Mouse (Mus musculus): ENCODE results near the gene Ten1. TPM values are rescaled to one million over a fixed set of nuclear protein-coding genes. Genes with fewer than 3 reads are reported as not detected.
A peak's percentile ranks its signal among the peaks of the same experiment; 100 is the strongest.

The Ten1 gene
- polyA plus RNA-seq, 1 experiment from 2014 or later: 79.0 TPM

GRCm38 (mm10) chr11:116219885-116220284, 21.2 kb downstream of the Ten1 start:
- peak; percentile 87 for TF ChIP-seq CTCF (IDR thresholded peaks at IDR 0.05)
- no peak for TF ChIP-seq EP300 (IDR thresholded peaks at IDR 0.05)
- no peak overlapping the region for H3K4me3 ChIP-seq (ENCODE audit: low read depth, low read length)
- no peak overlapping the region for H3K4me2 ChIP-seq (replicated peaks; ENCODE audit: low read depth, low read length)
- H3K9ac ChIP-seq (replicated peaks; ENCODE audit: low read depth): no peak overlapping the region
- no peaks in the 10 kb centered on the region for H3K36me3 ChIP-seq (ENCODE audit: insufficient read depth, low read length)
- H3K4me1 ChIP-seq (ENCODE audit: insufficient read depth, low read depth, low read length): peaks cover 9% of the 10 kb centered on the region
- 14% methylated on average over 4 of the region's 4 CpGs for WGBS
- H3K27me3 ChIP-seq (replicated peaks; ENCODE audit: insufficient read depth, low read length): peaks cover 7% of the 10 kb centered on the region; the same call in 1 of the 2 replicates
- DNase-seq (ENCODE audit: low spot score) (peak; percentile 90), ATAC-seq (peak; percentile 26)
- H3K27ac ChIP-seq (ENCODE audit: low read length): peak overlapping the region; percentile 81
- H3K9me3 ChIP-seq (ENCODE audit: low read length): no peaks in the 10 kb centered on the region

- peaks cover 9% of the 10 kb centered on the region for H3K4me1 ChIP-seq (ENCODE audit: insufficient read depth, low read depth, low read length)
- no peak for ATAC-seq
- 26% methylated on average over 52 of the region's 53 CpGs for WGBS
- no peak for DNase-seq (ENCODE audit: low spot score)
- peak overlapping the region; percentile 56 for H3K4me2 ChIP-seq (replicated peaks; ENCODE audit: low read depth, low read length)
- peaks cover 7% of the 10 kb centered on the region; the same call in 1 of the 2 replicates for H3K27me3 ChIP-seq (replicated peaks; ENCODE audit: insufficient read depth, low read length)
- peak overlapping the region; percentile 28 for H3K4me3 ChIP-seq (ENCODE audit: low read depth, low read length)
- no peak for TF ChIP-seq EP300 (IDR thresholded peaks at IDR 0.05)
- peak; percentile 28; the same call in 1 of the 2 replicates for TF ChIP-seq CTCF (IDR thresholded peaks at IDR 0.05)
- H3K9ac ChIP-seq (replicated peaks; ENCODE audit: low read depth): 0 out of 2 replicates have a peak overlapping the region, but pooled peaks have one; percentile 16
- H3K36me3 ChIP-seq (ENCODE audit: insufficient read depth, low read length): no peaks in the 10 kb centered on the region
- H3K9me3 ChIP-seq (ENCODE audit: low read length): no peaks in the 10 kb centered on the region
- H3K27ac ChIP-seq (ENCODE audit: low read length): no peak overlapping the region
These were observed 23.5 kb downstream of the Ten1 start for GRCm38 (mm10) chr11:116221931-116222739.

GRCm38 (mm10) chr11:116222740-116223059, 24.0 kb downstream of the Ten1 start:
- no peak overlapping the region for H3K9ac ChIP-seq (replicated peaks; ENCODE audit: low read depth)
- 21% methylated on average over 23 of the region's 23 CpGs for WGBS
- TF ChIP-seq EP300 (IDR thresholded peaks at IDR 0.05) (no peak), CTCF (IDR thresholded peaks at IDR 0.05) (no peak)
- no peak for DNase-seq (ENCODE audit: low spot score)
- ATAC-seq: no peak
- peaks cover 9% of the 10 kb centered on the region for H3K4me1 ChIP-seq (ENCODE audit: insufficient read depth, low read depth, low read length)
- H3K4me3 ChIP-seq (ENCODE audit: low read depth, low read length): peak overlapping the region; percentile 28
- H3K27me3 ChIP-seq (replicated peaks; ENCODE audit: insufficient read depth, low read length): peaks cover 7% of the 10 kb centered on the region; the same call in 1 of the 2 replicates
- peak overlapping the region; percentile 56 for H3K4me2 ChIP-seq (replicated peaks; ENCODE audit: low read depth, low read length)
- no peak overlapping the region for H3K27ac ChIP-seq (ENCODE audit: low read length)
- no peaks in the 10 kb centered on the region for H3K36me3 ChIP-seq (ENCODE audit: insufficient read depth, low read length)
- H3K9me3 ChIP-seq (ENCODE audit: low read length): no peaks in the 10 kb centered on the region

- peak; percentile 25; the same call in 1 of the 2 replicates for ATAC-seq
These were observed 27.8 kb downstream of the Ten1 start for GRCm38 (mm10) chr11:116226414-116226813.

GRCm38 (mm10) chr11:116228699-116229098, 30.0 kb downstream of the Ten1 start:
- Histone ChIP-seq H3K4me3 (ENCODE audit: low read depth, low read length) (no peak overlapping the region), H3K27ac (ENCODE audit: low read length) (no peak overlapping the region), H3K9me3 (ENCODE audit: low read length) (no peaks in the 10 kb centered on the region), H3K27me3 (replicated peaks; ENCODE audit: insufficient read depth, low read length) (no peaks in the 10 kb centered on the region), H3K9ac (replicated peaks; ENCODE audit: low read depth) (no peak overlapping the region), H3K36me3 (ENCODE audit: insufficient read depth, low read length) (no peaks in the 10 kb centered on the region), H3K4me2 (replicated peaks; ENCODE audit: low read depth, low read length) (no peak overlapping the region), H3K4me1 (ENCODE audit: insufficient read depth, low read depth, low read length) (no peaks in the 10 kb centered on the region)
- DNase-seq (ENCODE audit: low spot score): peak; percentile 54
- TF ChIP-seq EP300 (IDR thresholded peaks at IDR 0.05) (no peak), CTCF (IDR thresholded peaks at IDR 0.05) (no peak)
- WGBS: 60% methylated on average over 4 of the region's 4 CpGs
- peak; percentile 39 for ATAC-seq

More at GRCm38 (mm10) chr11:116226414-116226813, 27.8 kb downstream of the Ten1 start:
- H3K27ac ChIP-seq (ENCODE audit: low read length): no peak overlapping the region
- peak; percentile 86 for DNase-seq (ENCODE audit: low spot score)
- no peaks in the 10 kb centered on the region for H3K9me3 ChIP-seq (ENCODE audit: low read length)
- WGBS: 2% methylated on average over 2 of the region's 2 CpGs
- TF ChIP-seq EP300 (IDR thresholded peaks at IDR 0.05) (no peak), CTCF (IDR thresholded peaks at IDR 0.05) (peak; percentile 96)
- no peak overlapping the region for H3K4me3 ChIP-seq (ENCODE audit: low read depth, low read length)
- H3K27me3 ChIP-seq (replicated peaks; ENCODE audit: insufficient read depth, low read length): peaks cover 7% of the 10 kb centered on the region; the same call in 1 of the 2 replicates
- H3K4me2 ChIP-seq (replicated peaks; ENCODE audit: low read depth, low read length): no peak overlapping the region
- H3K36me3 ChIP-seq (ENCODE audit: insufficient read depth, low read length): no peaks in the 10 kb centered on the region
- H3K9ac ChIP-seq (replicated peaks; ENCODE audit: low read depth): no peak overlapping the region
- H3K4me1 ChIP-seq (ENCODE audit: insufficient read depth, low read depth, low read length): no peaks in the 10 kb centered on the region

GRCm38 (mm10) chr11:116232427-116232826, 33.8 kb downstream of the Ten1 start:
- H3K9ac ChIP-seq (replicated peaks; ENCODE audit: low read depth): no peak overlapping the region
- WGBS: 40% methylated on average over 17 of the region's 17 CpGs
- no peaks in the 10 kb centered on the region for H3K27me3 ChIP-seq (replicated peaks; ENCODE audit: insufficient read depth, low read length)
- H3K27ac ChIP-seq (ENCODE audit: low read length): no peak overlapping the region
- H3K4me1 ChIP-seq (ENCODE audit: insufficient read depth, low read depth, low read length): no peaks in the 10 kb centered on the region
- no peak overlapping the region for H3K4me3 ChIP-seq (ENCODE audit: low read depth, low read length)
- no peak overlapping the region for H3K4me2 ChIP-seq (replicated peaks; ENCODE audit: low read depth, low read length)
- TF ChIP-seq CTCF (IDR thresholded peaks at IDR 0.05): no peak
- no peak for TF ChIP-seq EP300 (IDR thresholded peaks at IDR 0.05)
- H3K36me3 ChIP-seq (ENCODE audit: insufficient read depth, low read length): no peaks in the 10 kb centered on the region
- H3K9me3 ChIP-seq (ENCODE audit: low read length): no peaks in the 10 kb centered on the region
- ATAC-seq: no peak
- no peak for DNase-seq (ENCODE audit: low spot score)

Measured in lung, postnatal 0 days (tissue).